Mouse (Mus musculus) monocyte, adult 5-6 weeks (primary cell): ENCODE data around the gene Rras. TPM values are rescaled to one million over a fixed set of nuclear protein-coding genes. Genes with fewer than 3 reads are reported as not detected.

Experiments
- ATAC-seq: fragments of 153-309, 156-312 bp; replicated peaks from 2 replicates; pipeline ENCODE4 v1.8.0; 2017; ENCODE audit warnings: mild to moderate bottlenecking; ENCODE audit not compliant: low TSS enrichment, insufficient number of reproducible peaks, severe bottlenecking, poor library complexity, low FRiP score
- total RNA-seq: library from RNA; stranded (forward); fragments of 200-1000, 200-491, 200-594 nt; gene quantifications from 3 replicates; pipeline ENCODE4 v1.2.3, GENCODE M21; 2017

The Rras gene
- total RNA-seq, 1 experiment from 2014 or later, result 43.0 TPM

GRCm38 (mm10) chr7:44997940-44998428 lies 19.8 kb upstream of the Rras start:
- ATAC-seq, result peak; percentile 7; the same call in 1 of the 2 replicates

- ATAC-seq, result no peak
These were observed 19.2 kb upstream of the Rras start, which contains the start of gene Bcl2l12 for GRCm38 (mm10) chr7:44998501-44998955. Bcl2l12 (minus strand) TSS chr7:44998712.

- no peak for ATAC-seq
These were observed 18.0 kb upstream of the Rras start for GRCm38 (mm10) chr7:44999753-45000152.

GRCm38 (mm10) chr7:45000539-45001114 lies 17.1 kb upstream of the Rras start:
- ATAC-seq, result no peak

GRCm38 (mm10) chr7:45002440-45002839 lies 15.3 kb upstream of the Rras start:
- ATAC-seq, result no peak

- ATAC-seq, result no peak
These were observed 13.2 kb upstream of the Rras start for GRCm38 (mm10) chr7:45004546-45004945.

- ATAC-seq, result no peak
These were observed 12.3 kb upstream of the Rras start for GRCm38 (mm10) chr7:45005321-45005992.

GRCm38 (mm10) chr7:45006503-45006902 lies 11.3 kb upstream of the Rras start:
- ATAC-seq, result no peak

- ATAC-seq, result no peak
These were observed 10.6 kb upstream of the Rras start for GRCm38 (mm10) chr7:45007141-45007540.

GRCm38 (mm10) chr7:45007846-45008245 lies 9.9 kb upstream of the Rras start:
- ATAC-seq, result no peak

GRCm38 (mm10) chr7:45008411-45008810 lies 9.3 kb upstream of the Rras start:
- no peak for ATAC-seq

GRCm38 (mm10) chr7:45012011-45012410 lies 5.8 kb upstream of the Rras start:
- ATAC-seq, result no peak

GRCm38 (mm10) chr7:45012824-45013223 lies 4.9 kb upstream of the Rras start:
- no peak for ATAC-seq

GRCm38 (mm10) chr7:45013366-45014095 lies 4.2 kb upstream of the Rras start:
- ATAC-seq, result no peak

- ATAC-seq, result no peak
These were observed 3.7 kb upstream of the Rras start for GRCm38 (mm10) chr7:45014096-45014451.

- ATAC-seq, result no peak
These were observed 2.3 kb upstream of the Rras start for GRCm38 (mm10) chr7:45015344-45015956.

GRCm38 (mm10) chr7:45015957-45016612 lies 1.7 kb upstream of the Rras start, which contains the start of gene Scaf1:
Scaf1 (minus strand) TSS chr7:45016363.
- ATAC-seq, result peak; percentile 76

- no peak for ATAC-seq
These were observed 1.0 kb upstream of the Rras start for GRCm38 (mm10) chr7:45016761-45017160.
